Mouse (Mus musculus): ENCODE measurements at regions not wholly inside any gene's neighbourhood (a gene's known extent, or its start where the extent isn't known, plus 50 kb on each side); places are given as distances from the start of the nearest gene placed in this dataset.

- DNase-seq (ENCODE audit: low spot score) = no peak
These were observed 303.5 kb downstream of the Plpp3 start for GRCm38 (mm10) chr4:105460689-105461005.

GRCm38 (mm10) chr4:105467811-105468210 lies 310.7 kb downstream of the Plpp3 start:
- no peak for DNase-seq (ENCODE audit: low spot score)

- DNase-seq (ENCODE audit: low spot score) = no peak
These were observed 312.2 kb downstream of the Plpp3 start for GRCm38 (mm10) chr4:105469300-105469821.

- no peak for DNase-seq (ENCODE audit: low spot score)
These were observed 314.7 kb upstream of the Gm12728 start for GRCm38 (mm10) chr4:105474765-105475560.

GRCm38 (mm10) chr4:105476332-105476731 lies 313.3 kb upstream of the Gm12728 start:
- no peak for DNase-seq (ENCODE audit: low spot score)

- DNase-seq (ENCODE audit: low spot score) = no peak
These were observed 303.3 kb upstream of the Gm12728 start for GRCm38 (mm10) chr4:105486376-105486775.

- DNase-seq (ENCODE audit: low spot score) = no peak
These were observed 293.5 kb upstream of the Gm12728 start for GRCm38 (mm10) chr4:105496176-105496575.

GRCm38 (mm10) chr4:105506190-105506589 lies 283.5 kb upstream of the Gm12728 start:
- no peak for DNase-seq (ENCODE audit: low spot score)

GRCm38 (mm10) chr4:105507221-105507620 lies 282.4 kb upstream of the Gm12728 start:
- DNase-seq (ENCODE audit: low spot score) = no peak

GRCm38 (mm10) chr4:105509091-105509490 lies 280.6 kb upstream of the Gm12728 start:
- no peak for DNase-seq (ENCODE audit: low spot score)

- no peak for DNase-seq (ENCODE audit: low spot score)
These were observed 279.3 kb upstream of the Gm12728 start for GRCm38 (mm10) chr4:105510406-105510805.

- no peak for DNase-seq (ENCODE audit: low spot score)
These were observed 264.5 kb upstream of the Gm12728 start for GRCm38 (mm10) chr4:105525135-105525534.

GRCm38 (mm10) chr4:105526755-105527154 lies 262.9 kb upstream of the Gm12728 start:
- DNase-seq (ENCODE audit: low spot score) = no peak

- DNase-seq (ENCODE audit: low spot score) = no peak
These were observed 262.4 kb upstream of the Gm12728 start for GRCm38 (mm10) chr4:105527316-105527715.

- no peak for DNase-seq (ENCODE audit: low spot score)
These were observed 257.8 kb upstream of the Gm12728 start for GRCm38 (mm10) chr4:105531651-105532425.

- no peak for DNase-seq (ENCODE audit: low spot score)
These were observed 254.2 kb upstream of the Gm12728 start for GRCm38 (mm10) chr4:105535451-105535850.

- DNase-seq (ENCODE audit: low spot score) = no peak
These were observed 244.2 kb upstream of the Gm12728 start for GRCm38 (mm10) chr4:105545486-105545885.

GRCm38 (mm10) chr4:105549744-105550440 lies 239.8 kb upstream of the Gm12728 start:
- DNase-seq (ENCODE audit: low spot score) = no peak

- DNase-seq (ENCODE audit: low spot score) = no peak
These were observed 237.5 kb upstream of the Gm12728 start for GRCm38 (mm10) chr4:105551966-105552685.

- peak; percentile 22 for DNase-seq (ENCODE audit: low spot score)
These were observed 234.7 kb upstream of the Gm12728 start for GRCm38 (mm10) chr4:105554994-105555393.

GRCm38 (mm10) chr4:105555941-105556340 lies 233.7 kb upstream of the Gm12728 start:
- DNase-seq (ENCODE audit: low spot score) = no peak

GRCm38 (mm10) chr4:105557396-105557795 lies 232.3 kb upstream of the Gm12728 start:
- no peak for DNase-seq (ENCODE audit: low spot score)
